Mouse (Mus musculus): ENCODE results near the gene Gm28778. TPM values are rescaled to one million over a fixed set of nuclear protein-coding genes. Genes with fewer than 3 reads are reported as not detected.

Gm28778 gene
- polyA plus RNA-seq, 3 experiments from 2014 or later: 1.7 to 10.5 TPM; not detected in 1

Other genes starting within 250 kb of the Gm28778 start
- under 1 TPM in 2 of 3 experiments, not detected in 1; 0.28 to 0.43 TPM for gene Mstn, start 235.5 kb upstream of the Gm28778 start, polyA plus RNA-seq (2017; shearing (Covaris generic))
- not detected for gene 1700019A02Rik, start 109.5 kb upstream of the Gm28778 start, polyA plus RNA-seq (2017; shearing (Covaris generic))
- 10 to 100 TPM; 33.1 to 40.4 (median 35.1) TPM for gene Pms1, start 93 bp upstream of the Gm28778 start, polyA plus RNA-seq (2017; shearing (Covaris generic))
- gene Ormdl1, start within 50 bp of the Gm28778 start, polyA plus RNA-seq (2017; shearing (Covaris generic)): 10 to 100 TPM; 70.6 to 97.1 (median 79.4) TPM
- gene Osgepl1, start 16.5 kb downstream of the Gm28778 start, polyA plus RNA-seq (2017; shearing (Covaris generic)): 10 to 100 TPM; 18.6 to 23.2 (median 21.5) TPM
- 10 to 100 TPM in 2 of 3 experiments, not detected in 1; 10.3 to 35.2 TPM for gene Asdurf, start 55.5 kb downstream of the Gm28778 start, polyA plus RNA-seq (2017; shearing (Covaris generic))
- under 1 TPM in 1 of 3 experiments, not detected in 2; 0.55 TPM for gene Gm28551, start 55.6 kb downstream of the Gm28778 start, polyA plus RNA-seq (2017; shearing (Covaris generic))
- 10 to 100 TPM; 50.7 to 75.0 (median 65.5) TPM for gene Asnsd1, start 55.6 kb downstream of the Gm28778 start, polyA plus RNA-seq (2017; shearing (Covaris generic))

Measured in inflammation-experienced regulatory T-cells, adult 6 months (primary cell).